Mouse (Mus musculus) 3134 (cell line): ENCODE measurements at regions not wholly inside any gene's neighbourhood (a gene's known extent, or its start where the extent isn't known, plus 50 kb on each side); places are given as distances from the start of the nearest gene placed in this dataset.
"Not testable (repeated sequence)": the region's sequence is repeated elsewhere in the genome, so short reads cannot be mapped to it uniquely, and the experiment has no call there.

Experiments used
- DNase-seq: peaks from one replicate; pipeline ENCODE4 v3.0.0-alpha.2; 2011; ENCODE audit warnings: low spot score; ENCODE audit not compliant: insufficient read length; ENCODE audit errors: extremely low read depth

DNA sequence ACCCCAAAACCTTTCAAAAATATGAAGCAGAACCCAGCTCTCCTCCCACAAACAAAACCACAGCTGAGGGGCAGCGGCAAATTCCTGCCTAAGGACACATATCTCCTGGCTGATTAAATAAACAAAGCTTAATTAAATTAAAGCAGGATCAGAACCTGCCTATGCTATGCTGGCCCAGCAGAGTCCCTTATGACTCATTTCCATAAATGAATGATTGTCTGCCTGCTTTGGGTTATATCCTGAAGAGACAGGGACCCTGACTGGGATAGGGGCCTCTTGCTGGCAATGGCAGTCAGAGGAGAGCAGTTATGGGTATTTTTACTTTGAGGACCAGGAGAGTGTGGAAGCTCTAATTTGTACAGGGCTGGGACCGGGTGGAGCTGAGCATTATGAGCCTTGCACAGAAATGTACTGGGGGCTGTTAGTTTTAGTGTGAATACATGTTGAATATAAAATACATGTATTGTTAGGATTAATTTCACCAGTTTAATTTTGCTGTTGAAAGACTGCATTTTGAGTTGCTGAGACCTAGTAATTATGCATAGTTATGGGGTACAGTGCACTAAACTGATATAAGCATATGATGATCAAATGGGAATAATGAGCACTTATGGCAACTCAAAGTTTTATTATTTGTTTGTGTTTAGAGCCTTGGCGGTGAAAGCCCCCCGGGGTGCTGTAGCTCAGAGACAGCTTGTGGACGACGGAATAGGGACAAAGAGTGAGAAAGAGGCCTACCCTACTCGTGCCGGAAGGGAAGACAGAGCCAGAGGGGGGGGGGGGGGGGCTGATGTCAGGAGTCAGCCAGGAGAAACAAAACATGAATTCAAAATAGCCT lies 156.7 kb downstream of the Cartpt start:
- no peak for DNase-seq

GRCm38 (mm10) chr13:99742507-99742906 lies 158.4 kb downstream of the Cartpt start:
- DNase-seq = no peak

DNA sequence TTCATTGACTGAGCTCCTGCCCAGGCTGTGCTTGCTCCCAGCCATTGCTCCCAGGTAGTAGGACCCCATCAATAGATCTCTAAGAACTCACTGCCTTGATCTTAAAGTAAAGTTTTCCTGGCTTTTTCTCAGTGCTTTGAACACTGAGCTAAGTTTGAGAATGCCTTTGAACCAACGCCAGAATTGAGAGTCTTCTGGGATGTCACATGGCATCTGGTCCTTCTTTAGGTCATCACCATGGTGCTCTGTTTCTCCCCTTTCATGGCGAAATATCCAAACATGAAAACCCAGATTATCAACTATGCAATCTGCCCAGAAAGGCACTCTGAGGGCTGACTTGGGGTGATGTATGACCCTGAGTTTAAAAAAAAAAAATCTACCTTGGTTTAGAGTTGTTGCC lies 158.9 kb downstream of the Cartpt start:
- no peak for DNase-seq

GRCm38 (mm10) chr13:99739420-99739819 lies 161.5 kb downstream of the Cartpt start:
- no peak for DNase-seq

GRCm38 (mm10) chr13:99737271-99737670 lies 163.6 kb downstream of the Cartpt start:
- DNase-seq = no peak

DNA sequence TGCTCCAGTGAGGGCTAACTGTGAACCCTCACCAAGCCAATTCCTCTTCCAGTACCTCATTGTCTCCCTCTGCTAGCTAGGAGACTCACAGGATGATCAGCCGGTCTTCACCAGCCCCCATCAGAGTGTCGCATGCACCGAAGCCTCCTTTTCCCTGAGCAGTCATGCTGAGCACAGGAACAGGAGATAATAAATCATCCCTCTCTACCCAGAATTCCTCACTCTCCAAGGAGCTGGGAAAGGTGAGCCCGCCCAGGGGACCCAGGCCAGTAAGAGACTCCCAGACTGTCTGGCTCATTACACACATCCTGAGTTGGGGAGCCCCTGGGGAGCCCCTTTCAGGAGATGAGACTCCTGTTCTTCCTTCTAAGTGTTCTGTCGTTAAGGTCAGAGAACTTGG lies 171.7 kb downstream of the Cartpt start:
- DNase-seq = no peak

DNA sequence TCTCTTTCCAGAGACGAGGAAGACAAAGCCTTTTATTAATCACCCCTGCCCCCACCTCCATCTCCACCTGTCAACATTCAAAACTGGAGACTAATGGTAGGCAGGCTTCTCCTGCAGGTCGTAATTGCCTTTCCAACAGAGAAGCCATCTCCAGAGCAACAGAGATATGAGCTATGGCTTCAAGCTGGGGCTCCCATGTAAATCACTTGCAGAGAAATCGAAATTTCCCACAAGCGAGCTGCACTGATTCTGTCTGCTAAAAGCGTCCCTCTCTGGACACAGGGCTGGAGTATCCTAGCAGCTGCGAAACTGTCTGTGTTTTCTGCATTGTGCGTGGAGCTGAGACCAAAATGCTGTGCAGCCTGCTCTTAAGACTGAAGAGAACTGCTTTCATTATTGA lies 176.6 kb downstream of the Cartpt start:
- DNase-seq = no peak

GRCm38 (mm10) chr13:99723237-99723981 lies 177.5 kb downstream of the Cartpt start:
- no peak for DNase-seq

GRCm38 (mm10) chr13:99720566-99720965 lies 180.3 kb downstream of the Cartpt start:
- DNase-seq = no peak

DNA sequence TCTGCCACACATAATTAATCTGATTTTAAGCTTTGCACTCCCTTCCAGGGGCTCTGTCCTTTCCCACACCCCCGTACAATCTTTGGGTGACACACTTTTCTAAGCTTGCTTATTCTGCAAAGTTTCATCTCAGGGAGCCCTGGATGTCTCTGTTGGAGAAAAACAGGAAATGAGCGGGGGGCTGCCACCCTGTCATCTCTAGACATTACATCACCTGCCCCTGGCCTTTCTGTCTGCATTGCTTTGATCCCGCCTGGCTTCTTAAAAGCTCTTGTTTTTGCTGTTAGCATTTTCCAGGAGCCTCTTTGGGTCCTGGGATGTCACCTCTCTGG lies 180.2 kb upstream of the Map1b start:
- DNase-seq = no peak

- DNase-seq = no peak
Observed at GRCm38 (mm10) chr13:99695874-99696558, 179.7 kb upstream of the Map1b start.

GRCm38 (mm10) chr13:99679934-99680333 lies 163.6 kb upstream of the Map1b start:
- DNase-seq = no peak

DNA sequence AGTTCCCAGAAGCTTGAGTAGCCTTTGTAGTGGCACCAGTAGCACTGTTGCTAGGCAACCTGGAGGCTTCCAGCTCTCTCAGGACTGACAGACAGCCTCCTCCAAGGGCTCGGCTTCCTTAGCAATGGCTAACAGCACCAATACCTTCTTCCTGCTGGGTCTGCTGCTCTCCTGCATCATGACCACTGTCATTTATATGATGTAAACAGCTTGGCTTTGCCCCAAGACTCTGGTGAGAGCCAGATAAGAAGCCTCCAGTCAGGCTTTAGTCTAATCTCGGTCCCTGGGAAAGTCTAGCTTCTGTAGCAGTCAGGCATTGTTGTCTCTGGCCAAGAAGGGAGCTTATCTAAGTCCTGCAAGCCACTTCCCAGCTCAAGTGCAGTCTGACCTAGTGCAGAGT lies 163.1 kb upstream of the Map1b start:
- no peak for DNase-seq

- no peak for DNase-seq
Observed at GRCm38 (mm10) chr13:99676393-99676792, 160.1 kb upstream of the Map1b start.

GRCm38 (mm10) chr13:99675951-99676350 lies 159.6 kb upstream of the Map1b start:
- DNase-seq = no peak

GRCm38 (mm10) chr13:99672714-99673113 lies 156.4 kb upstream of the Map1b start:
- no peak for DNase-seq

DNA sequence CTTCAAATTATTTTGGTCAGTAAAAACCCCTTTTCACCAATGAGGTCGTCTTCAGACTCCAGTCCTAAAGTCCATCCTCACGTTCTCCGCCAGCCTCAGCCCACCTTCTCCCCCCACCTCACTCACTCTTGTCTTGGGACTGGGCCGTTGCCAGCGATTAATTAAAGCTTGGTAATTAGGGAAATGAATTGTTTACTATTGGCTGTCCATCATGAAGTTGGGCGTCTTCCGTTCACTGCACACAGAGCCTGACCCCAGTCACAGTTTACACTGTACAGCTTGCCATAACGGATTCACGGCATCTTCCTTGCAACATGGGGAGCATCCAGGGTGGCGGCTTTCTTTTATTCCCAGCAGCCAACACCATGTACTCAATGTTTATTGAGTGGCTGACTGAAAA lies 155.4 kb upstream of the Map1b start:
- no peak for DNase-seq

GRCm38 (mm10) chr13:99669987-99670534 lies 153.7 kb upstream of the Map1b start:
- no peak for DNase-seq

DNA sequence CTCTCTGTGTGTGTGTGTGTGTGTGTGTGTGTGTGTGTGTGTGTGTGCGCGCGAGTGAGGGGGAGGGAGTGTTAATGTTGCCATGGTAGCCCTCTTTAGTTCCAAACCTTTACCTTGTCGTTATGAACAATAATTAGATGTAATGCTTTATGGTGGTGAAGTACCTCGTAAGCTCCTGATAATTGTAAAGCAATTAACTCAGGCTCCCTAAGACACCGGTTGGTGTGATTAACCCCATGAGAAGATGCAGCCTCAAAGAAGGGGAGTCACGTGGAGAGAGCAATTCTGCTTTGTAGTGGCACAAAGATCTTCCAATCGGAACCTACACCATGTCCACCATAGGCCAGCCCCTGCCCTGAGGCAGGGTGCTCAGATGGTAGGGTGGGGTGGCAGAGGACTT lies 152.3 kb upstream of the Map1b start:
- DNase-seq = no peak

GRCm38 (mm10) chr13:99666086-99666485 lies 149.7 kb upstream of the Map1b start:
- DNase-seq = no peak

DNA sequence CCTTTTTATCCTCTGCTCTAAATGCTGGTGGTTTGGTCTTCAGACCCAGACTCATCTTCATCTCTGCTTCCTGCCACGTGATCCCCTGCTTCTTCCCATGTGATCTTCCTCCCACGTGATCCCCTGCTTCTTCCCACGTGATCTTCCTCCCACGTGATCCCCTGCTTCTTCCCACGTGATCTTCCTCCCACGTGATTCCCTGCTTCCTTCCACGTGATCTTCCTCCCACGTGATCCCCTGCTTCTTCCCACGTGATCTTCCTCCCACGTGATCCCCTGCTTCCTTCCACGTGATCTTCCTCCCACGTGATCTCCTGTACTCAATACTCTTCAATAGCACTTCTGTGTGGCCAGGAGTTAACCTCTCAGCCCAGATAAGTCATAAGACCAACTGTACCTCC lies 147.1 kb upstream of the Map1b start:
- DNase-seq = not testable (repeated sequence)
